ENCODE assay signal across 11 mouse cellular contexts in the genomic region with DNA sequence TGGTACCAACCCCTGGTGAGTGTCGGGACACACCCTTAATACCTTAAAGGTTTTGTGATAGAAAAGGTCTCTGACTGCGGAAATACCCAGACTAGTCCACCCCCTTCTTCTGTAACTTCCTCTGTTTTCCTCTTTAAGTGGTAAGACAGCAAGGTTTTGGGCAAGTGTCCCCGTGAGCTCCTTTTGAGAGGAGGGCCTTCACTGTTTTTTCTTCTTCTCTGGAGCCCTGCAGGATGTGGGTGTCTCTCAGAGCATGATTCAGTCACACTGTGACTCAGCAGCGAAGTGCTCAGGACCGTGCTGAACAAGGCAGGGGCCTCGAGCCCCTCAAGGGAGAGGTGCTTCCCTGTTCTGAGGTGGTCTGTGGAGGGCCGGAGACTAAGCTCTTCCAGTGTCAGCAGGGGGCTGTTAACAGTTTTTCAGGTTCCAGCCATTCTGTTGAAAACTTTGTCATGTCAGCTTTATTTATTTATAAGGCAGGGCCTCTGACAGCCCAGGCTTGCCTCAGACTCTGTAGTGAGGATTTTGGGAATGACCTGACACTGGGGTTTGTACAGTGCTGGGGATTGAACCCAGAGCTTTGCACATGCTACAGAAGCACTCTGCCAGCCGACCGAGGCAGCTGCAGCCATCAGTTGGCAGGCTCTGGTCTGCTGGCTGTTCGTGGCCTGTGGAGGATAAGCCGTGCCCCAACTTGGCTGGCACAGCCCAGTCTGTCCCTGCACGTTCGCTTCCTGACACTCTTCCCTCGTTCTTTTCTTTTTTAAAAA. TPM values are rescaled to one million over a fixed set of nuclear protein-coding genes. Genes with fewer than 3 reads are reported as not detected.
DNase-seq lines count a peak whose midpoint lies in the region; ATAC-seq lines count a peak whose summit lies in the region.
"Had no signal": no experiment of that assay in that cellular context is flagged by ENCODE, and none has a peak within 500 bp of the region (broad histone marks: within the 10 kb centered on the region; RNA-seq: fewer than 3 reads in every experiment).

No protein-coding gene starts in this region.

- H3K9ac ChIP-seq in limb, embryonic 15.5 days, result no peak overlapping the region
- H3K9ac ChIP-seq in embryonic facial prominence, embryonic 15.5 days, result no peak overlapping the region
- no peak overlapping the region for H3K9ac ChIP-seq in stomach, embryonic 15.5 days
- H3K9ac ChIP-seq: lung, embryonic 14.5 days had no signal

- peak overlapping the region; percentile 43; the same call in 1 of the 2 replicates for H3K27ac ChIP-seq in limb, embryonic 15.5 days
- H3K27ac ChIP-seq in limb, embryonic 10.5 days, result no peak overlapping the region
- H3K27ac ChIP-seq in embryonic facial prominence, embryonic 15.5 days (replicated peaks), result peak overlapping the region; percentile 58
- peak overlapping the region; percentile 67 for H3K27ac ChIP-seq in stomach, embryonic 15.5 days
- no peak overlapping the region for H3K27ac ChIP-seq in midbrain, embryonic 10.5 days (replicated peaks)

- no peak overlapping the region for H3K4me3 ChIP-seq in limb, embryonic 15.5 days
- no peak overlapping the region for H3K4me3 ChIP-seq in limb, embryonic 10.5 days
- no peak overlapping the region for H3K4me3 ChIP-seq in embryonic facial prominence, embryonic 15.5 days (replicated peaks)
- H3K4me3 ChIP-seq in stomach, embryonic 15.5 days (replicated peaks), result no peak overlapping the region
- H3K4me3 ChIP-seq in midbrain, embryonic 10.5 days, result no peak overlapping the region
- H3K4me3 ChIP-seq: erythroblast, embryonic 14.5 days had no signal

- no peaks in the 10 kb centered on the region for H3K27me3 ChIP-seq in limb, embryonic 15.5 days
- no peaks in the 10 kb centered on the region for H3K27me3 ChIP-seq in limb, embryonic 10.5 days (ENCODE audit: low read depth, poor library complexity, severe bottlenecking)
- H3K27me3 ChIP-seq in embryonic facial prominence, embryonic 15.5 days, result no peaks in the 10 kb centered on the region
- H3K27me3 ChIP-seq in stomach, embryonic 15.5 days (replicated peaks), result no peaks in the 10 kb centered on the region
- H3K27me3 ChIP-seq in midbrain, embryonic 10.5 days (ENCODE audit: low read depth, poor library complexity, severe bottlenecking), result no peaks in the 10 kb centered on the region

- H3K4me1 ChIP-seq in limb, embryonic 15.5 days, result peaks cover 29% of the 10 kb centered on the region
- H3K4me1 ChIP-seq in limb, embryonic 10.5 days, result peaks cover 19% of the 10 kb centered on the region
- peaks cover 32% of the 10 kb centered on the region for H3K4me1 ChIP-seq in embryonic facial prominence, embryonic 15.5 days
- peaks cover 26% of the 10 kb centered on the region for H3K4me1 ChIP-seq in stomach, embryonic 15.5 days
- H3K4me1 ChIP-seq in midbrain, embryonic 10.5 days, result peaks cover 23% of the 10 kb centered on the region

- ATAC-seq in limb, embryonic 15.5 days (ENCODE audit: insufficient number of reproducible peaks, low FRiP score, low TSS enrichment, low read depth), result no peak
- no peak for ATAC-seq in embryonic facial prominence, embryonic 15.5 days (ENCODE audit: insufficient number of reproducible peaks, low FRiP score, low TSS enrichment, low read depth)
- ATAC-seq in stomach, embryonic 15.5 days (ENCODE audit: insufficient read depth, low FRiP score, low read depth), result no peak

- WGBS in limb, embryonic 15.5 days, result 70% methylated on average over 14 of the region's 14 CpGs
- WGBS in limb, embryonic 10.5 days, result 85% methylated on average over 14 of the region's 14 CpGs
- 64% methylated on average over 14 of the region's 14 CpGs for WGBS in embryonic facial prominence, embryonic 15.5 days
- 63% methylated on average over 14 of the region's 14 CpGs for WGBS in stomach, embryonic 15.5 days
- WGBS in midbrain, embryonic 10.5 days, result 83% methylated on average over 14 of the region's 14 CpGs

- peak; percentile 53 to 78 for DNase-seq in adrenal gland, adult (ENCODE audit: inconsistent age in 2 of 2, low spot score in 1 of 2)
- DNase-seq in adrenal gland, adult 18-20 months (ENCODE audit: low spot score in 2 of 2), result no peak
- DNase-seq in limb, embryonic 10.5 days (ENCODE audit: low spot score), result no peak
- DNase-seq in kidney, postnatal 4 days, result no peak
- no peak for DNase-seq in midbrain, embryonic 10.5 days (ENCODE audit: low spot score)
- DNase-seq: lung, embryonic 14.5 days had no signal

- peaks cover 38% of the 10 kb centered on the region for H3K36me3 ChIP-seq in limb, embryonic 15.5 days
- peaks cover 83% of the 10 kb centered on the region for H3K36me3 ChIP-seq in limb, embryonic 10.5 days
- peaks cover 30% of the 10 kb centered on the region for H3K36me3 ChIP-seq in embryonic facial prominence, embryonic 15.5 days
- H3K36me3 ChIP-seq in stomach, embryonic 15.5 days, result peaks cover 8% of the 10 kb centered on the region
- H3K36me3 ChIP-seq in midbrain, embryonic 10.5 days, result peaks cover 82% of the 10 kb centered on the region

- H3K9me3 ChIP-seq in limb, embryonic 15.5 days, result no peaks in the 10 kb centered on the region
- no peaks in the 10 kb centered on the region for H3K9me3 ChIP-seq in limb, embryonic 10.5 days (replicated peaks)
- no peaks in the 10 kb centered on the region for H3K9me3 ChIP-seq in embryonic facial prominence, embryonic 15.5 days (replicated peaks)
- H3K9me3 ChIP-seq in stomach, embryonic 15.5 days, result no peaks in the 10 kb centered on the region
- H3K9me3 ChIP-seq in midbrain, embryonic 10.5 days (replicated peaks), result no peaks in the 10 kb centered on the region

- no peak overlapping the region for H3K4me2 ChIP-seq in limb, embryonic 15.5 days
- H3K4me2 ChIP-seq in embryonic facial prominence, embryonic 15.5 days (replicated peaks), result no peak overlapping the region
- H3K4me2 ChIP-seq in stomach, embryonic 15.5 days, result no peak overlapping the region
- H3K4me2 ChIP-seq: lung, embryonic 14.5 days had no signal

RNA-seq across cellular contexts. Expression of gene Zbtb17, which starts 10.3 kb away (rescaled TPM):
- 10 to 100 TPM; 18.6 to 20.5 TPM for total RNA-seq in adrenal gland, adult 18-20 months (2021)
- 31.2 and 33.2 TPM in 2 replicates for polyA plus RNA-seq in limb, embryonic 15.5 days (2015; fragmentation: Nextera tagmentation; extraction: Ambion mirVana)
- polyA plus RNA-seq in limb, embryonic 10.5 days (2016; fragmentation: Nextera tagmentation; extraction: Ambion mirVana), result 60.6 and 66.5 TPM in 2 replicates
- 34.0 and 35.1 TPM in 2 replicates for polyA plus RNA-seq in embryonic facial prominence, embryonic 15.5 days (2015; fragmentation: Nextera tagmentation; extraction: Ambion mirVana)
- polyA plus RNA-seq in stomach, embryonic 15.5 days (2015; fragmentation: Nextera tagmentation; extraction: Ambion mirVana), result 27.5 and 30.9 TPM in 2 replicates
- polyA plus RNA-seq in midbrain, embryonic 10.5 days (2016; fragmentation: Nextera tagmentation; extraction: Ambion mirVana), result 55.1 and 61.5 TPM in 2 replicates

RNA-seq across cellular contexts. Expression of gene Srarp, which starts 18.9 kb away (rescaled TPM):
- under 1 TPM in 1 of 2 experiments, not detected in 1; 0.35 TPM for total RNA-seq in adrenal gland, adult 18-20 months (2021)
- polyA plus RNA-seq in limb, embryonic 15.5 days (2015; fragmentation: Nextera tagmentation; extraction: Ambion mirVana), result not detected in 2 replicates
- polyA plus RNA-seq in limb, embryonic 10.5 days (2016; fragmentation: Nextera tagmentation; extraction: Ambion mirVana), result not detected in 2 replicates
- not detected in 2 replicates for polyA plus RNA-seq in embryonic facial prominence, embryonic 15.5 days (2015; fragmentation: Nextera tagmentation; extraction: Ambion mirVana)
- polyA plus RNA-seq in stomach, embryonic 15.5 days (2015; fragmentation: Nextera tagmentation; extraction: Ambion mirVana), result not detected in 2 replicates
- not detected in 2 replicates for polyA plus RNA-seq in midbrain, embryonic 10.5 days (2016; fragmentation: Nextera tagmentation; extraction: Ambion mirVana)
- polyA plus RNA-seq: erythroblast, embryonic 14.5 days; heart, postnatal 0 days; lung, embryonic 14.5 days had no signal

RNA-seq across cellular contexts. Expression of gene Hspb7, which starts 34.2 kb away (rescaled TPM):
- under 1 TPM; 0.20 to 0.86 TPM for total RNA-seq in adrenal gland, adult 18-20 months (2021)
- polyA plus RNA-seq in limb, embryonic 15.5 days (2015; fragmentation: Nextera tagmentation; extraction: Ambion mirVana), result 1.7 and 5.4 TPM in 2 replicates
- 0.05 and 0.06 TPM in 2 replicates for polyA plus RNA-seq in limb, embryonic 10.5 days (2016; fragmentation: Nextera tagmentation; extraction: Ambion mirVana)
- polyA plus RNA-seq in embryonic facial prominence, embryonic 15.5 days (2015; fragmentation: Nextera tagmentation; extraction: Ambion mirVana), result 2.0 and 2.4 TPM in 2 replicates
- polyA plus RNA-seq in stomach, embryonic 15.5 days (2015; fragmentation: Nextera tagmentation; extraction: Ambion mirVana), result 2.4 and 2.8 TPM in 2 replicates
- not detected in 2 replicates for polyA plus RNA-seq in midbrain, embryonic 10.5 days (2016; fragmentation: Nextera tagmentation; extraction: Ambion mirVana)
- polyA plus RNA-seq: erythroblast, embryonic 14.5 days had no signal

RNA-seq across cellular contexts. Expression of gene Clcnkb, which starts 39.0 kb away (rescaled TPM):
- not detected for total RNA-seq in adrenal gland, adult 18-20 months (2021)
- not detected in 2 replicates for polyA plus RNA-seq in limb, embryonic 15.5 days (2015; fragmentation: Nextera tagmentation; extraction: Ambion mirVana)
- not detected in 2 replicates for polyA plus RNA-seq in limb, embryonic 10.5 days (2016; fragmentation: Nextera tagmentation; extraction: Ambion mirVana)
- polyA plus RNA-seq in embryonic facial prominence, embryonic 15.5 days (2015; fragmentation: Nextera tagmentation; extraction: Ambion mirVana), result not detected in 2 replicates
- polyA plus RNA-seq in stomach, embryonic 15.5 days (2015; fragmentation: Nextera tagmentation; extraction: Ambion mirVana), result 0.14 TPM in 1 of 2 replicates, not detected in the other
- not detected in 2 replicates for polyA plus RNA-seq in midbrain, embryonic 10.5 days (2016; fragmentation: Nextera tagmentation; extraction: Ambion mirVana)
- polyA plus RNA-seq: erythroblast, embryonic 14.5 days; lung, embryonic 14.5 days had no signal

RNA-seq across cellular contexts. Expression of gene Clcnka, which starts 56.2 kb away (rescaled TPM):
- not detected for total RNA-seq in adrenal gland, adult 18-20 months (2021)
- polyA plus RNA-seq in limb, embryonic 15.5 days (2015; fragmentation: Nextera tagmentation; extraction: Ambion mirVana), result 0.33 and 1.2 TPM in 2 replicates
- polyA plus RNA-seq in limb, embryonic 10.5 days (2016; fragmentation: Nextera tagmentation; extraction: Ambion mirVana), result 0.13 and 0.19 TPM in 2 replicates
- polyA plus RNA-seq in embryonic facial prominence, embryonic 15.5 days (2015; fragmentation: Nextera tagmentation; extraction: Ambion mirVana), result 0.46 and 0.51 TPM in 2 replicates
- polyA plus RNA-seq in stomach, embryonic 15.5 days (2015; fragmentation: Nextera tagmentation; extraction: Ambion mirVana), result 0.21 and 0.35 TPM in 2 replicates
- not detected in 2 replicates for polyA plus RNA-seq in midbrain, embryonic 10.5 days (2016; fragmentation: Nextera tagmentation; extraction: Ambion mirVana)
- polyA plus RNA-seq: erythroblast, embryonic 14.5 days; heart, postnatal 0 days had no signal

Comparison
In these comparisons a context has a peak if more than half of its experiments do, and no peak if none do; other contexts are left out.
1. DNase-seq: peak in adrenal gland, adult (2 of 2); none in adrenal gland, adult 18-20 months (0 of 2), limb, embryonic 10.5 days (single experiment), kidney, postnatal 4 days (0 of 2) and midbrain, embryonic 10.5 days (single experiment).
2. H3K27ac ChIP-seq: peak in limb, embryonic 15.5 days (single experiment), embryonic facial prominence, embryonic 15.5 days (single experiment) and stomach, embryonic 15.5 days (single experiment); none in limb, embryonic 10.5 days (single experiment) and midbrain, embryonic 10.5 days (single experiment).